Mouse (Mus musculus): ENCODE results near the gene Tdp1. TPM values are rescaled to one million over a fixed set of nuclear protein-coding genes. Genes with fewer than 3 reads are reported as not detected.

Tdp1 gene
- polyA plus RNA-seq, 1 experiment from 2014 or later, result 64.8 TPM

Small RNA genes within 50 kb of the gene (microRNA-seq; reads per million reads assigned to microRNA genes)
- gene Gm23291 (ENCODE audit: borderline number of aligned reads), result not detected

Other genes starting within 250 kb of the Tdp1 start
- 8.8 and 8.9 TPM in 2 replicates for gene Efcab11, start 78 bp upstream of the Tdp1 start, polyA plus RNA-seq (2014; fragmentation: Nextera tagmentation; extraction: Ambion mirVana)
- 0.37 and 0.78 TPM in 2 replicates for gene Kcnk13, start 80.0 kb downstream of the Tdp1 start, polyA plus RNA-seq (2014; fragmentation: Nextera tagmentation; extraction: Ambion mirVana)
- 324 and 347 TPM in 2 replicates for gene Psmc1, start 225.6 kb downstream of the Tdp1 start, polyA plus RNA-seq (2014; fragmentation: Nextera tagmentation; extraction: Ambion mirVana)